Mouse (Mus musculus) stomach, postnatal 0 days (tissue): ENCODE measurements around the gene Tenm3. TPM values are rescaled to one million over a fixed set of nuclear protein-coding genes. Genes with fewer than 3 reads are reported as not detected.

ENCODE experiments used
- ATAC-seq: fragments of 200-750 bp; cut with Nextera tagmentation; 2 replicates; pipeline ENCODE4 v1.8.0; 2017; ENCODE audit not compliant: low FRiP score, low TSS enrichment
- DNase-seq: peaks from one replicate; pipeline ENCODE4 v3.0.0-alpha.2; 2016; ENCODE audit warnings: low spot score
- H3K27ac ChIP-seq: fragments of 300-500 bp; sonication (generic); replicated peaks from 2 replicates; pipeline ENCODE4 v1.5.1; 2014; ENCODE audit warnings: mild to moderate bottlenecking, control low read depth
- H3K27me3 ChIP-seq: fragments of 300-500 bp; sonication (generic); 2 replicates; pipeline ENCODE4 v1.6.1; 2014; ENCODE audit warnings: low read length; ENCODE audit not compliant: control insufficient read depth, insufficient read depth
- H3K36me3 ChIP-seq: fragments of 300-500 bp; sonication (generic); 2 replicates; pipeline ENCODE4 v1.6.1; 2014; ENCODE audit warnings: low read length, mixed read lengths; ENCODE audit not compliant: control insufficient read depth, insufficient read depth
- H3K4me1 ChIP-seq: fragments of 300-500 bp; sonication (generic); replicated peaks from 2 replicates; pipeline ENCODE4 v1.6.1; 2014; ENCODE audit warnings: antibody characterized with exemption; ENCODE audit not compliant: control insufficient read depth, insufficient read depth
- H3K4me2 ChIP-seq: fragments of 300-500 bp; sonication (generic); replicated peaks from 2 replicates; pipeline ENCODE4 v1.6.1; 2014; ENCODE audit warnings: low read depth, mild to moderate bottlenecking, control low read depth, moderate library complexity
- H3K4me3 ChIP-seq: fragments of 300-500 bp; sonication (generic); 2 replicates; pipeline ENCODE4 v1.5.1; 2014; ENCODE audit warnings: low read depth, low read length, control low read depth
- H3K9ac ChIP-seq: fragments of 300-500 bp; sonication (generic); 2 replicates; pipeline ENCODE4 v1.6.1; 2014; ENCODE audit warnings: mild to moderate bottlenecking, low read length, control low read depth, mixed read lengths
- H3K9me3 ChIP-seq: fragments of 300-500 bp; sonication (generic); 2 replicates; pipeline ENCODE4 v1.6.1; 2016; ENCODE audit warnings: low read length; ENCODE audit not compliant: control insufficient read depth
- CTCF ChIP-seq: IDR thresholded peaks from 2 replicates; pipeline ENCODE4 v1.5.1; 2016; ENCODE audit warnings: antibody characterized with exemption, low read depth, mild to moderate bottlenecking, moderate library complexity
- EP300 ChIP-seq: optimal IDR thresholded peaks from 2 replicates; pipeline ENCODE3; 2016; ENCODE audit warnings: antibody characterized with exemption
- WGBS: fragments of 180-500 bp; shearing (Covaris S2); extraction: QIAGEN DNeasy Blood & Tissue Kit; methylation state at CpG from one replicate; pipeline ENCODE4 v1.1.7; 2014; 5-methylcytosine and 5-hydroxymethylcytosine counted together
- polyA plus RNA-seq: library from polyadenylated mRNA; unstranded; fragments of >200 nt; fragmentation: Nextera tagmentation; extraction: Ambion mirVana; gene quantifications from 2 replicates; pipeline ENCODE4 v1.2.1, GENCODE M21; 2015

Gene Tenm3
- polyA plus RNA-seq, 1 experiment from 2014 or later, result 4.5 TPM

- Histone ChIP-seq H3K9me3 (no peaks in the 10 kb centered on the region), H3K4me2 (no peak overlapping the region), H3K9ac (no peak overlapping the region), H3K27me3 (no peaks in the 10 kb centered on the region), H3K4me1 (no peaks in the 10 kb centered on the region), H3K36me3 (no peaks in the 10 kb centered on the region), H3K27ac (no peak overlapping the region), H3K4me3 (no peak overlapping the region)
- ATAC-seq (no peak), DNase-seq (no peak)
- no peak for TF ChIP-seq CTCF
- TF ChIP-seq EP300, result no peak
- 35% methylated on average over 6 of the region's 6 CpGs for WGBS
These were observed 264.0 kb downstream of the Tenm3 start for GRCm38 (mm10) chr8:48579732-48580131.

GRCm38 (mm10) chr8:48579144-48579543 lies 264.6 kb downstream of the Tenm3 start:
- DNase-seq (no peak), ATAC-seq (no peak)
- H3K9me3 ChIP-seq, result no peaks in the 10 kb centered on the region
- TF ChIP-seq EP300 (no peak), CTCF (no peak)
- H3K4me1 ChIP-seq, result no peaks in the 10 kb centered on the region
- H3K36me3 ChIP-seq, result no peaks in the 10 kb centered on the region
- H3K27me3 ChIP-seq, result no peaks in the 10 kb centered on the region
- no peak overlapping the region for H3K9ac ChIP-seq
- H3K4me2 ChIP-seq, result no peak overlapping the region
- H3K27ac ChIP-seq, result no peak overlapping the region
- H3K4me3 ChIP-seq, result no peak overlapping the region
- 42% methylated on average over 8 of the region's 8 CpGs for WGBS

- H3K27ac ChIP-seq, result no peak overlapping the region
- no peak for ATAC-seq
These were observed 270.8 kb downstream of the Tenm3 start for GRCm38 (mm10) chr8:48572941-48573340.

GRCm38 (mm10) chr8:48572345-48572744 lies 271.4 kb downstream of the Tenm3 start:
- no peak for TF ChIP-seq CTCF
- no peak for TF ChIP-seq EP300
- no peak overlapping the region for H3K4me3 ChIP-seq
- H3K4me2 ChIP-seq, result no peak overlapping the region
- no peak overlapping the region for H3K9ac ChIP-seq
- WGBS, result 83% methylated on average over 2 of the region's 2 CpGs
- H3K27me3 ChIP-seq, result no peaks in the 10 kb centered on the region
- no peak overlapping the region for H3K27ac ChIP-seq
- H3K9me3 ChIP-seq, result no peaks in the 10 kb centered on the region
- H3K36me3 ChIP-seq, result no peaks in the 10 kb centered on the region
- ATAC-seq (no peak), DNase-seq (no peak)
- H3K4me1 ChIP-seq, result no peaks in the 10 kb centered on the region

More at GRCm38 (mm10) chr8:48572941-48573340, 270.8 kb downstream of the Tenm3 start:
- WGBS, result 32% methylated on average over 1 of the region's 1 CpGs
- no peak overlapping the region for H3K4me3 ChIP-seq
- TF ChIP-seq CTCF, result no peak
- TF ChIP-seq EP300, result no peak
- no peaks in the 10 kb centered on the region for H3K36me3 ChIP-seq
- no peaks in the 10 kb centered on the region for H3K27me3 ChIP-seq
- H3K4me1 ChIP-seq, result no peaks in the 10 kb centered on the region
- no peaks in the 10 kb centered on the region for H3K9me3 ChIP-seq
- DNase-seq, result no peak
- no peak overlapping the region for H3K9ac ChIP-seq
- no peak overlapping the region for H3K4me2 ChIP-seq

- DNase-seq, result no peak
- no peak for ATAC-seq
- 35% methylated on average over 4 of the region's 4 CpGs for WGBS
These were observed 275.1 kb downstream of the Tenm3 start for GRCm38 (mm10) chr8:48568608-48569007.

GRCm38 (mm10) chr8:48567929-48568607 lies 275.7 kb downstream of the Tenm3 start:
- Histone ChIP-seq H3K4me1 (no peaks in the 10 kb centered on the region), H3K27me3 (no peaks in the 10 kb centered on the region), H3K9ac (no peak overlapping the region), H3K9me3 (no peaks in the 10 kb centered on the region), H3K4me2 (no peak overlapping the region), H3K27ac (no peak overlapping the region), H3K4me3 (no peak overlapping the region), H3K36me3 (no peaks in the 10 kb centered on the region)
- DNase-seq (no peak), ATAC-seq (no peak)
- TF ChIP-seq EP300, result no peak
- WGBS, result 62% methylated on average over 10 of the region's 10 CpGs

More at GRCm38 (mm10) chr8:48568608-48569007, 275.1 kb downstream of the Tenm3 start:
- H3K4me3 ChIP-seq, result no peak overlapping the region
- no peaks in the 10 kb centered on the region for H3K27me3 ChIP-seq
- no peak overlapping the region for H3K27ac ChIP-seq
- no peak overlapping the region for H3K4me2 ChIP-seq
- no peaks in the 10 kb centered on the region for H3K36me3 ChIP-seq
- H3K9ac ChIP-seq, result no peak overlapping the region
- H3K4me1 ChIP-seq, result no peaks in the 10 kb centered on the region
- H3K9me3 ChIP-seq, result no peaks in the 10 kb centered on the region
- TF ChIP-seq CTCF, result no peak
- no peak for TF ChIP-seq EP300
